Mouse (Mus musculus): ENCODE measurements around the gene Gm10670. TPM values are rescaled to one million over a fixed set of nuclear protein-coding genes. Genes with fewer than 3 reads are reported as not detected.
"Not testable (repeated sequence)": the region's sequence is repeated elsewhere in the genome, so short reads cannot be mapped to it uniquely, and the experiment has no call there.

Gene Gm10670
- not detected for total RNA-seq (2021)
- polyA plus RNA-seq (2012; rRNA removed) = not detected in 2 replicates
- long read RNA-seq = 0 reads

DNA sequence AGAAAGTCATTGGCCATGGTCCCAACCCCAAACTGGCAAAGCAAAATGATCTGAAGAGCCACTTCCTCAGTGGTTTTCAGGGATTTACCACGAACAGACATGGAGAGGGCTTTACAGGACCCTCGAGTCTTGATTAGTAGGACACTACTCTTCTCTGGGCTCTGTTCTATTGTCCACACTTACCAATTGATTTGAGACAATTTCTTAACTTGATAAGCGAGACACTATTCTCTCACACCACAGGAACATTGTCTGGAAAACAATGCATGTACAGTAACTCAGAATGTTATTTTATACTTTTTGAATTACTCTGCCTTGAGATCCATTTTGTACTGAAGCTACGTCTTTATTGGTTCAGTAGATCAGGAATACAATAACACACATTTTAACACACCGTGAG is at the start of gene Gm10670:
Gene Gm10670 (minus strand): TSS at position 101 of the 400 bp plus-strand sequence.
- H3K9ac ChIP-seq (ENCODE audit: low read depth, low read length); DNase-seq; H3K27ac ChIP-seq; H3K36me3 ChIP-seq (ENCODE audit: control insufficient read depth, insufficient read depth, low read length); H3K4me1 ChIP-seq (ENCODE audit: control insufficient read depth, insufficient read depth, low read length); H3K79me2 ChIP-seq (replicated peaks; ENCODE audit: control insufficient read depth, insufficient read depth, low read length); intact Hi-C loops (cut with DNase I); H3K4me3 ChIP-seq; H3K27me3 ChIP-seq (ENCODE audit: control insufficient read depth, insufficient read depth, low read length): not testable (repeated sequence)
- WGBS = no CpG with 5 or more reads among the region's 5 CpGs

DNA sequence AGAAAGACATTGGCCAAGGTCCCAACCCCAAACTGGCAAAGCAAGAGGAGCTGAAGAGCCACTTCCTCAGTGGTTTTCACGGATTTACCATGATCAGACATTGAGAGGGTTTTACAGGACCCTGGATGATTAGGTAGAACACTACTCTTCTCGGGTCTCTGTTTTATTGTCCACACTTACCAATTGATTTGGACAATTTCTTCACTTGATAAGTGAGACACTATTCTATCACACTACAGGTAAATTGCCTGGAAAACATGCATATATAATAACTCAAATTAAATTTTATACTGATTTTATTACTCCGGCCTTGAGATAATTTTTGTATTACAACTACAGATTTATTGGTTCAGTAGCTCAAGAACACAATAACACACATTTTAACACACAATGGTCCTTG is 35.7 kb upstream of the Gm10670 start, which contains the start of gene Vmn1r103:
Gene Vmn1r103 (minus strand): TSS at position 101 of the 400 bp plus-strand sequence.
- H3K4me3 ChIP-seq; H3K9ac ChIP-seq (ENCODE audit: low read depth, low read length); intact Hi-C loops (cut with DNase I); DNase-seq; H3K79me2 ChIP-seq (replicated peaks; ENCODE audit: control insufficient read depth, insufficient read depth, low read length); H3K36me3 ChIP-seq (ENCODE audit: control insufficient read depth, insufficient read depth, low read length); H3K27me3 ChIP-seq (ENCODE audit: control insufficient read depth, insufficient read depth, low read length); H3K27ac ChIP-seq; H3K4me1 ChIP-seq (ENCODE audit: control insufficient read depth, insufficient read depth, low read length): not testable (repeated sequence)
- 17% methylated on average over 1 of the region's 3 CpGs for WGBS

DNA sequence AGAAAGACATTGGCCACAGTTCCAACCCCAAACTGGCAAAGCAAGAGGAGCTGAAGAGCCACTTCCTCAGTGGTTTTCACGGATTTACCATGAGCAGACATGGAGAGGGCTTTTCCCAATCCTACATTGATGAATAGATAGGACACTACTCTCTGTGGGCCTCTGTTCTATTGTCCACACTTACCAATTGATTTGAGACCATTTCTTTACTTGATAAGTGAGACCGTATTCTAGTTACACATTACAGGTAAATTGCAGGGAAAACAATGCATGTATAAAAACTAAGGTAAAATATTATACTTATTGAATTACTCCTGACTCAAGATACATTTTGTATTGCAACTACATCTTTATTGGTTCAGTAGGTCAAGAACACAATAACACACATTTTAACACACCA is 32.2 kb downstream of the Gm10670 start, which contains the start of gene Vmn1r101:
Gene Vmn1r101 (minus strand): TSS at position 101 of the 400 bp plus-strand sequence.
- H3K4me3 ChIP-seq; H3K9ac ChIP-seq (ENCODE audit: low read depth, low read length); H3K4me1 ChIP-seq (ENCODE audit: control insufficient read depth, insufficient read depth, low read length); DNase-seq; H3K36me3 ChIP-seq (ENCODE audit: control insufficient read depth, insufficient read depth, low read length); intact Hi-C loops (cut with DNase I); H3K79me2 ChIP-seq (replicated peaks; ENCODE audit: control insufficient read depth, insufficient read depth, low read length); H3K27me3 ChIP-seq (ENCODE audit: control insufficient read depth, insufficient read depth, low read length); H3K27ac ChIP-seq: not testable (repeated sequence)
- no CpG with 5 or more reads among the region's 2 CpGs for WGBS

Other genes starting within 250 kb of the Gm10670 start
- not detected for gene Gm4498, start 241.1 kb downstream of the Gm10670 start, total RNA-seq (2021)
- gene Gm4498, start 241.1 kb downstream of the Gm10670 start, polyA plus RNA-seq (2012; rRNA removed) = not detected in 2 replicates
- gene Gm5890, start 212.1 kb downstream of the Gm10670 start, total RNA-seq (2021) = not detected
- gene Gm5890, start 212.1 kb downstream of the Gm10670 start, polyA plus RNA-seq (2012; rRNA removed) = not detected in 2 replicates
- gene Gm4133, start 140.9 kb downstream of the Gm10670 start, total RNA-seq (2021) = not detected
- gene Gm4133, start 140.9 kb downstream of the Gm10670 start, polyA plus RNA-seq (2012; rRNA removed) = not detected in 2 replicates
- gene Gm5728, start 99.5 kb downstream of the Gm10670 start, total RNA-seq (2021) = not detected
- gene Gm5728, start 99.5 kb downstream of the Gm10670 start, polyA plus RNA-seq (2012; rRNA removed) = not detected in 2 replicates
- not detected for gene Vmn1r100, start 57.0 kb downstream of the Gm10670 start, total RNA-seq (2021)
- gene Vmn1r100, start 57.0 kb downstream of the Gm10670 start, polyA plus RNA-seq (2012; rRNA removed) = not detected in 2 replicates
- gene Vmn1r101, start 32.3 kb downstream of the Gm10670 start, total RNA-seq (2021) = not detected
- not detected in 2 replicates for gene Vmn1r101, start 32.3 kb downstream of the Gm10670 start, polyA plus RNA-seq (2012; rRNA removed)
- gene Vmn1r103, start 35.6 kb upstream of the Gm10670 start, total RNA-seq (2021) = not detected
- not detected in 2 replicates for gene Vmn1r103, start 35.6 kb upstream of the Gm10670 start, polyA plus RNA-seq (2012; rRNA removed)
- not detected for gene Vmn1r104, start 58.9 kb upstream of the Gm10670 start, total RNA-seq (2021)
- not detected in 2 replicates for gene Vmn1r104, start 58.9 kb upstream of the Gm10670 start, polyA plus RNA-seq (2012; rRNA removed)
- not detected for gene Gm5726, start 70.8 kb upstream of the Gm10670 start, total RNA-seq (2021)
- gene Gm5726, start 70.8 kb upstream of the Gm10670 start, polyA plus RNA-seq (2012; rRNA removed) = not detected in 2 replicates
- not detected for gene Gm4141, start 101.3 kb upstream of the Gm10670 start, total RNA-seq (2021)
- gene Gm4141, start 101.3 kb upstream of the Gm10670 start, polyA plus RNA-seq (2012; rRNA removed) = not detected in 2 replicates
- not detected for gene Gm4513, start 124.1 kb upstream of the Gm10670 start, total RNA-seq (2021)
- not detected in 2 replicates for gene Gm4513, start 124.1 kb upstream of the Gm10670 start, polyA plus RNA-seq (2012; rRNA removed)
- not detected for gene Vmn1r107, start 194.0 kb upstream of the Gm10670 start, total RNA-seq (2021)
- not detected in 2 replicates for gene Vmn1r107, start 194.0 kb upstream of the Gm10670 start, polyA plus RNA-seq (2012; rRNA removed)
- not detected for gene Vmn1r111, start 228.3 kb upstream of the Gm10670 start, total RNA-seq (2021)
- not detected in 2 replicates for gene Vmn1r111, start 228.3 kb upstream of the Gm10670 start, polyA plus RNA-seq (2012; rRNA removed)

All from heart, adult 2 months (tissue).